Mouse (Mus musculus): Measurements from ENCODE around the gene Actrt2.

Actrt2 gene

DNA sequence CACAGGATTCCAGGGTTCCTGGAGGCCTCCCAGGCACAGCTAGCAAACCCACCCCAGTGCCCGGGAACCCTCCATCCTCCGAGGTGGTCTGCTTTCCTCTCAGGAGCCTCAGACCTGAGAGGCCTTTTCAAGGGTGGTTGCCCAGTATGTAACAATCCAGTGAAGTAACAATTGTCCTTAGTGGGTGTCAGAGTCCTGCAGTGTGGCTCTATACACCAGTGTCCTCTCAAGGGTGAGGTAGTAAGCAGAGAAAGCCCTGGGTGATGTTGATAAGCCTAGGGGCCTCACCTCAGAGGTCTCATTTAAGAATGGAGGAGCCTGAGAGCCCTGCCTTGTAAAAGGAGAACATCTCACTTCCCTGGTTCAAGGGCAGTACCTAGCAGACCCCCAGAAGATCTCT, at the start of gene Actrt2:
Gene Actrt2, minus strand, starts transcription at position 101 of the 400 bp plus-strand sequence.
- DNase-seq (ENCODE audit: low read depth, low spot score): no peak

DNA sequence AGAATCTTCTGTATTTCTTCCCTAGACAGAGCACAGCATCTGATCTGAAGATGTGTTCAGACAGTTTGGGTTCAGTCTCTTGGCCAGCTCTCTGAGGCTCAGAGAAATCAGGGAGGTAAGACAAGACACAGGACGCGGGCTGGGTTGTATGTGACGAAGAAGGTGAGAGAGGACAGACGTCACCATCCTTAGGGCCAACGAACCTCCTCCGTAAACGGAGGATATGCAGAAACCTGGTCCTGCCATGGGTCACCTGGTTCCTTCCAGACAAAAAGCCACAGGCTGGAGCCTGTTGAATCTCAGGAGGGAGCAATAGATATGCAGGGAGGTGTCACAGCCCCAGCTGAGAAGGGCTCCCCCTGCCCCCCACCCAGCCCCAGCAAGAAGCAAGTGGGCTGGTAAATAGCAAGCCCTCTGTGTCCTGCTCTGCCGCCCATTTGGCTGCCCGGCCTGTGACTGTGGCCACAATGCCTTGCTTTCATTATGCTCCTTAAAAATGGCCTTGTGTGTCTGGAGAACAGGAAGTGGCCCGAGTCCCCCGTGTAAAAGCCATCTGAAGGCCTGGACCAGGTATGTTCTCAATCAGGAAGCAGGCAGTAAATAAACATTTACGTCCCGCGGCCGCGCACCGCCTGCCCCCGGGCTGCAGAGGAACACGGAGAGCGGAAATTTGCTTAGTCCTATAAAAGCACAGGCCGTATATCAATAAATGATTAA, 41.9 kb upstream of the Actrt2 start:
- DNase-seq (ENCODE audit: low read depth, low spot score): no peak

DNA sequence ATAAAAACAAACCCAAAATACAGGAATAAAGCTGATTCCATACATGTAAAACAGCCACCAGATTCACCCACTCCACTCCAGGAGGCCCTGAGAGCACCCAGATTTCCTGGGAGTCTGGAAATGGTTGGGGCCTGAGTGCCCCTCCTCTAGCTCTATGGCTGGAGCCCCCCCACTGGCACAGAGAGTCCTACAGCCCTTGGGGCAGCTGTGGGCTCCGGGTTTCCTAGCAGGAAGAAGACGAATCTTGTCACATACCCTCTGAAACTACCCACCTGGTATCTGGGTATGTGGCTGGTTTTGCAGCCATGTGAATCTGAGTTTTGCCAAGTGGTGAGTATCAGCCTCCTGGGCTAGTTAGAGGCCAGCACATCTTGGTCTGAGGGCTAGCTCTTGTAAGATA, 41.1 kb upstream of the Actrt2 start:
- no peak for DNase-seq (ENCODE audit: low read depth, low spot score)

DNA sequence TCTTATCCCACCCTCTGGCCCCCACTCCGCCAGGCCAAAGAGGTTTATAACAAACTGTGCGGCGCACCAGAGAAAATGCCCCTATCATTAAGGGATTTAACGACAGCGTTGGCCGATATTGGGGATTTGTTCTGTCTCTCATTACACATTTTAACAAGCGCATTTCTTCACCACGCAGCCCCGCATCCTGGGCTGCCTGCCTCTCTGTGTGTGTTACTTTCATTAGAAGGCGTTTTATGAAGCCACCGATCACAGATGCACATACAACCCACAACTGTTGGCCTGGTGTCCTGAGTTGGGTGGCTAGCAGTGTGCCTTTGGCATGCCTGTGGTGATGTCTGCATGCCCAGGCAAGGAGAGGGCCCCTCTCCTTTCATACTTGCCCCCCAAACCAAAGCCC, 40.6 kb upstream of the Actrt2 start:
- no peak for DNase-seq (ENCODE audit: low read depth, low spot score)

DNA sequence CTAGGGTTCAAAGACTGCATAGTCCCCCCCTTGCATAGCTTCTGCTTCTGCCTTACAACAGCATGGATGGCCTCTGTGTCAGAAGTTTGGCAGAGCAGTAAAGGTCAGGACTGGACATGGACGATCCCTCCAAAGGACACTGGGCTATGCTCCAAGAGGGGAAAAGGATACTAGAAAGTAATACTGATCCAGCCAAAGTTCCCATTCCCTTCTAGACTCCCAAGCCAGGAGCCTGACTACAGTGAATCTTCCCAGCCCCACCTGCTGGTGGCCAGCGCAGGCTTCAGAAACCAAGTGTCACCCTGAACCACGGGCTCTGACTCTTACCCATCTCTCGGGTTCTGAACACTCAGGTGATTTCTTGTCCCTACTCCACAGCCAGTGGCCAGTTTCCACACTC, 39.9 kb upstream of the Actrt2 start:
- no peak for DNase-seq (ENCODE audit: low read depth, low spot score)

GRCm38 (mm10) chr4:154706442-154706841, 38.8 kb upstream of the Actrt2 start:
- DNase-seq (ENCODE audit: low read depth, low spot score): no peak

GRCm38 (mm10) chr4:154705681-154706080, 38.0 kb upstream of the Actrt2 start:
- DNase-seq (ENCODE audit: low read depth, low spot score): no peak

GRCm38 (mm10) chr4:154705056-154705455, 37.4 kb upstream of the Actrt2 start:
- no peak for DNase-seq (ENCODE audit: low read depth, low spot score)

- DNase-seq (ENCODE audit: low read depth, low spot score): no peak
Measured at GRCm38 (mm10) chr4:154704591-154704990, 36.9 kb upstream of the Actrt2 start.

- DNase-seq (ENCODE audit: low read depth, low spot score): no peak
Measured at GRCm38 (mm10) chr4:154703426-154704070, 35.9 kb upstream of the Actrt2 start.

- no peak for DNase-seq (ENCODE audit: low read depth, low spot score)
Measured at GRCm38 (mm10) chr4:154702931-154703330, 35.3 kb upstream of the Actrt2 start.

GRCm38 (mm10) chr4:154702186-154702585, 34.5 kb upstream of the Actrt2 start:
- no peak for DNase-seq (ENCODE audit: low read depth, low spot score)

GRCm38 (mm10) chr4:154700921-154701412, 33.3 kb upstream of the Actrt2 start:
- no peak for DNase-seq (ENCODE audit: low read depth, low spot score)

- DNase-seq (ENCODE audit: low read depth, low spot score): no peak
Measured at GRCm38 (mm10) chr4:154700436-154700835, 32.8 kb upstream of the Actrt2 start.

GRCm38 (mm10) chr4:154699236-154699635, 31.6 kb upstream of the Actrt2 start:
- no peak for DNase-seq (ENCODE audit: low read depth, low spot score)

DNA sequence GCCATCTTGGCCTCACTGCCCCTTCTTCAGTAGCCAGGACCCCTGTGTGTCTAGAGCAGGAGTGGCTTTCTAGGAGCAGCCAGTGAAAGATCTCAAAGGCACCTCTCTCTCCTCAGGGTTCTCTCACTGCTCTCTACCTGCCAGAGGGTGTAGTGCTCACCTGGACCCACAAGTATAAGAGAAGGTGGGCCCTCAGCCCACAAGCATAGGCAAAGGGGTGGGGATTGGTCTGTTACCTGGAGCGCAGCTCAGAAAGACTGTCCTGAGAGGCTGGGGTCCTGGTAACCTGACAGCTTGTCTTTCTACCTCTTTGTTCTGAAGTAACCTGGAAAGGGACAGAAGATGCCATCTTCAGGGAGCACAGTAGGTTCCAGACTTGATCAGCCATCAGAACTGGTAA, 31.0 kb upstream of the Actrt2 start:
- DNase-seq (ENCODE audit: low read depth, low spot score): no peak

DNA sequence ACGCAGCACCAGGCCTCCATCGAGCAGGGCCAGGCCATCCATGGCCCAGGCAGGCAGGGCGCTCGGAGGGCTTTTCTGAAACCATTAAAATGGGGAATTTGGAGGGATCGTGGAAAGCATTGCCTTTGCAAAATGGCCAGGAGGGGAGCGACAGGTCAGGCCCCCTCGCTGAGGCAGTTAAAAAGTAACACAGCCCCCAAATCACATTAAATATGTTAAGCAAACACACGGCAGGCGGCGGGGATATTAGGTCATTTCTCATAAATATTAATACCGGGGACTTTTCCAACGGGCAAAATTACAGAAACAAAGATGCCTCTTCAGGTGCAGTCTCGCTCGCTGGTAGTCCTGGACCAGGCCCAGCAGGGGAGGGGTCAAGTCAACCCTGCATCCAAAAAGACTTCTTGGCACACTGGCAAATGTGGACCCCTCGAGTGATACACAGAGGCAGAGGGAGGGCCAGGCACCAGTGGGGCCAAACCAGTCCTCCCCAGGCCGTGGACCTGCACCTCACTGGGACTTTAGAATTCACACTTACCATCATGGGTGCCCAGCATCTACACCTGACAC, 30.4 kb upstream of the Actrt2 start:
- no peak for DNase-seq (ENCODE audit: low read depth, low spot score)

DNA sequence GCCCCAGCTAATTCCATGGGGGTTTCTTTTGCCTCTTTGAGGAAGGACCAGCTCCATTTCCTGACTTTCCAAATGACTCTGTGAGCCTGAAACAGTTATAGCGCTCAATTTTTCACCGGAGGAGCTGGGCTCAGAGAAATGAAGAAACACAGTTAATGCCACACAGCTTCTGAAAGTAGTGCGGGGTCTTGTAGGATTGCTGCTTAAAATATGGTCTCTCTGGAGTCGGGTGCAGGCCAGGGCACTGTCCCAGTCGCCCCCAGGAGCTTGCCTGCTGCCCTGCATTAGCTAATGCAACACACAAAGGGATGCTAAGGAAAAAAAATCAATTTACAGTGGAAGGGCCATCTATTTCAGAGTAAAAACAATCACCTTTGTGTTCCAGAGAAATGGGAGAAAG, 29.8 kb upstream of the Actrt2 start:
- no peak for DNase-seq (ENCODE audit: low read depth, low spot score)

DNA sequence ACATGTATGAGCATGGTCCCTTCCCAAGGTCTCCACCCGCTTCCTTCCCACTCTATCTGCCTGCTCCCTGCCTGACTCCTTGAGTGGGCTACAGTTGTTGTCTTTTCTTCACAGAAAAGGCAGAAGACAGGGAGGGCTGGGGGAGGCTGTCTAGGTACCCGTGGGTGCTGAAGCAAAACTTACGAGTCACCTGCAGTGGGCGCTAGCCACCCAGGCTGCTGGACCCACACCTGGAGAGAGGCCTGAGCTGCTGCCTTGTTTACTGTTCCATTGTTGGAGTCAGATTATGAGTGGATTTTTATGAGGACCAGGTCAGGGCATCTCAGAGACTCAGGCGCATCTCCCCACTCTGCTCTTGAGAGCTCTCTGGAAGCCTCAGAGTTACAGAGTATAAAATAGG, 28.9 kb upstream of the Actrt2 start:
- DNase-seq (ENCODE audit: low read depth, low spot score): no peak

DNA sequence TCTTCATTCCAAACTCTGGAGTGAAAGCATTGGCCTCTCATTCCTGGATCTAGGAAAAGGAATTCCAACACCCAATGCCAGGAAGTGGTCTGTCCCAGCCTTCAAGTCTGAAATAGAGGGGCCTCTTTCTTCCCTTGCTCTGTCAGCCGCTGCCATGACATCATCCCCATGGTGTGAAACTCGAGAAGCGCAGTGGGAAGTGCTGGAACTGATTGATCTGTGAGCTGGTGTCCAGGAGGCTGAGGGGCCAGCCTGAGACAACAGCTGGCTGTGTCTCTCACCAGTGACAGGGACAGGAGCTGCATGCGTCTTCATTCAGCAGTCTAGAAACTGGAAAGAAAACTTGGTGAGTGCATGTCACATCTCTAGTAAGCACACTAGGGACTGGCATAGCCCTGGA, 28.5 kb upstream of the Actrt2 start:
- no peak for DNase-seq (ENCODE audit: low read depth, low spot score)

DNA sequence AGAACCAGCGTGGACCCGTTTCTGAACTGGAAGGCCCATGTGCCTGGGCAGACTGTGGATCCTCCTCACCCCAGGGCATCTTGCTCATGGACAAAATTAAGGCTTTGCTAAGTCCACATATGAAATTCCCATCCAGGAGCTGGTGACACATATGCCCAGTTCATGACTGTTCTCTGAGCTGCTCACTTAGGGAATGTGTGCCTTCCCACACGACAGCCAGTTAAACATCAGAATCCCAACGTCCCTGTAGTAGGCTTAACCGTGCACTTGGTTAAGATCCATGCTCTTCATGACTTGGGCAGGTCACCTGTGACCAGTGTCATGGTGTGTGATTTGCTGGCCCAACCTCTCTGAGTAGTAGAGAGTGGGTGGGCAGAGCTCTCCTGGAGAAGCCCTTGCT, 26.7 kb upstream of the Actrt2 start:
- no peak for DNase-seq (ENCODE audit: low read depth, low spot score)

DNA sequence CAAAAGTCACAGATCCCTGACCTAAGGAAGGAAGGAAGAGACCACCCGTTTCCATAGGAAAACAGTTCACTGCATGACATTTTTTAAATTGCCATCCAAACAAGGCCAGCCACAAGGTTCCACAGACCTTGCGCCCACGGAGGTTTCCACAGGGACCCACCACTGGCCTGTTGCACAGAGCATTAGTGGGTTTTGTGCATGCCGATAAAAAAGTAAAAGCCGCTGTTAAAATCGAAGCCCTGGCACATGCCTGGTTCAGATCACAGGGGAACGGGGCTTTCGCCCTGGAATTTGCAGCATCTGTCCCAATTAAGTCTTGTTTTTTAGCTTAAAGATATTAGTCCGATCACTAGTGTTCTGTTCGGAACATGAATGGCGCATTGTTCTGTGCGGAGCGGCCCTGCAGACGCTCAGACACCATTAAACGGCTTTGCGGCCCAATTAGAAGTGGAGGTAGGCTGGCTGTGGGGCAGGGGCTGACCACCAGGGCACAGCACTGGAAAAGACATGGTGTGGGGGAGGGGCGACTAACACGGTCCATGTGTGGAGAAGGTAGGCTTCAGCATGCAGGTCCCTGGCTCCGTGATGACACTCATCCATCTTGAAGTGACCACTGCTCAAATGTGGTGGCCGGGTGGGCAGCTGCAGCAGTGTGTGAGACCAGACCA, 25.8 kb upstream of the Actrt2 start:
- peak; percentile 31 for DNase-seq (ENCODE audit: low read depth, low spot score)

All from R1 (cell line).